Comparison of ENCODE assay signal across 8 mouse cellular contexts in the genomic region with DNA sequence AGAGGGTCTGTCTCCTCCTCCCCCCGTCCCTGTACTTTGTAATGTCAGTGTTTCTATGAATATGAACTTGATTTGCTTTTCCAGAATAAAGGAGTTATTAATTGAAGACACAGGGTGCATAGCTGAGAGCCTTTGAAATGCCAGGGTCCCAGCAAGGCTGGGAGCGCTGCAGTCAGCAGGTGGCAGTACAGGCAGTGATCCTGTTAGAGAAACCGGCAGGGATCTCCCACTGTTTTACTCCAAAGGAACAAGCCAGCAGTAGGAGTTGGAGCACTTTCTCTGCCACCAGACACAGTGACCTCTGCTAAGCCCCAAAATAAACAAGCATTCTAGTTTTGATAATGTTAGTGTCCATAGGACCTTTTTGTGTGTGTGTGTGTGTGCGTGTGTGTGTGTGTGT. TPM values are rescaled to one million over a fixed set of nuclear protein-coding genes. Genes with fewer than 3 reads are reported as not detected.
DNase-seq lines count a peak whose midpoint lies in the region; ATAC-seq and TF ChIP-seq lines count a peak whose summit lies in the region.

No protein-coding gene starts in this region.

- no peaks in the 10 kb centered on the region for H3K9me3 ChIP-seq in kidney, postnatal 0 days (replicated peaks; ENCODE audit: low read length)
- no peaks in the 10 kb centered on the region for H3K9me3 ChIP-seq in stomach, postnatal 0 days (ENCODE audit: control insufficient read depth, low read length)

- no peaks in the 10 kb centered on the region for H3K27me3 ChIP-seq in cerebellum, adult 2 months (ENCODE audit: control insufficient read depth, insufficient read depth, low read length)
- no peaks in the 10 kb centered on the region for H3K27me3 ChIP-seq in kidney, postnatal 0 days (ENCODE audit: insufficient read depth, low read length)
- no peaks in the 10 kb centered on the region for H3K27me3 ChIP-seq in stomach, postnatal 0 days (ENCODE audit: control insufficient read depth, insufficient read depth, low read length)

- TF ChIP-seq EP300 in stomach, postnatal 0 days (optimal IDR thresholded peaks at IDR 0.05), result no peak

- TF ChIP-seq CTCF in cerebellum, adult 2 months (IDR thresholded peaks at IDR 0.05; ENCODE audit: borderline replicate concordance, insufficient read depth, low read depth, low read length), result peak; percentile 32; the same call in 1 of the 2 replicates
- TF ChIP-seq CTCF in kidney, postnatal 0 days (IDR thresholded peaks at IDR 0.05; ENCODE audit: low read depth), result peak; percentile 78
- peak; percentile 64 for TF ChIP-seq CTCF in cortical plate, adult 2 months (IDR thresholded peaks at IDR 0.05; ENCODE audit: extremely low read depth, insufficient read depth, low read length)
- TF ChIP-seq CTCF in stomach, postnatal 0 days (IDR thresholded peaks at IDR 0.05; ENCODE audit: low read depth), result peak; percentile 80

- ATAC-seq in kidney, postnatal 0 days (replicated peaks; ENCODE audit: low FRiP score, low read depth), result no peak
- ATAC-seq in stomach, postnatal 0 days (ENCODE audit: low FRiP score, low TSS enrichment), result no peak
- ATAC-seq in erythroblast, adult 5-6 weeks (replicated peaks; ENCODE audit: low FRiP score, poor library complexity, severe bottlenecking), result no peak

- no peak overlapping the region for H3K27ac ChIP-seq in cerebellum, adult 2 months (ENCODE audit: insufficient read depth, low read length)
- H3K27ac ChIP-seq in kidney, postnatal 0 days, result no peak overlapping the region
- H3K27ac ChIP-seq in cortical plate, adult 2 months (ENCODE audit: insufficient read depth, low read length), result no peak overlapping the region
- H3K27ac ChIP-seq in stomach, postnatal 0 days (replicated peaks), result no peak overlapping the region

- H3K9ac ChIP-seq in kidney, postnatal 0 days (ENCODE audit: low read depth, low read length), result no peak overlapping the region
- no peak overlapping the region for H3K9ac ChIP-seq in stomach, postnatal 0 days (ENCODE audit: low read length)

- no peak for DNase-seq in cerebellum, adult 2 months
- DNase-seq in cerebellum, adult 11-12 months, result no peak
- peak; percentile 77 for DNase-seq in kidney, postnatal 0 days (ENCODE audit: low spot score)
- DNase-seq in kidney, adult 11 months, result no peak
- DNase-seq in 3T3-L1 (ENCODE audit: low read depth, low spot score), result peak; percentile 38
- peak; percentile 62 for DNase-seq in stomach, postnatal 0 days (ENCODE audit: low spot score)

- no peak overlapping the region for H3K4me2 ChIP-seq in kidney, postnatal 0 days (ENCODE audit: low read length)
- H3K4me2 ChIP-seq in stomach, postnatal 0 days (replicated peaks; ENCODE audit: low read depth), result no peak overlapping the region

- no peak for TF ChIP-seq POLR2A in cerebellum, adult 2 months (IDR thresholded peaks at IDR 0.05; ENCODE audit: borderline replicate concordance, insufficient read depth, low read length)
- TF ChIP-seq POLR2A in cortical plate, adult 2 months (IDR thresholded peaks at IDR 0.05; ENCODE audit: extremely low read depth, insufficient read depth, low read length), result no peak

- H3K36me3 ChIP-seq in kidney, postnatal 0 days (ENCODE audit: insufficient read depth, low read length), result peaks cover 10% of the 10 kb centered on the region; the same call in 1 of the 2 replicates
- peaks cover 9% of the 10 kb centered on the region; the same call in 1 of the 2 replicates for H3K36me3 ChIP-seq in stomach, postnatal 0 days (ENCODE audit: control insufficient read depth, insufficient read depth, low read length)

- H3K4me3 ChIP-seq in cerebellum, adult 2 months (replicated peaks; ENCODE audit: insufficient read depth, low read depth, low read length), result no peak overlapping the region
- no peak overlapping the region for H3K4me3 ChIP-seq in kidney, postnatal 0 days (replicated peaks; ENCODE audit: low read depth, low read length)
- no peak overlapping the region for H3K4me3 ChIP-seq in cortical plate, adult 2 months (ENCODE audit: insufficient read depth, low read length)
- no peak overlapping the region for H3K4me3 ChIP-seq in stomach, postnatal 0 days (ENCODE audit: low read depth, low read length)

- 36% methylated on average over 4 of the region's 4 CpGs for WGBS in cerebellum, adult 2 months
- 55% methylated on average over 4 of the region's 4 CpGs for WGBS in kidney, postnatal 0 days
- 35% methylated on average over 3 of the region's 4 CpGs for WGBS in stomach, postnatal 0 days

- H3K4me1 ChIP-seq in cerebellum, adult 2 months (ENCODE audit: control insufficient read depth, insufficient read depth, low read length), result no peaks in the 10 kb centered on the region
- H3K4me1 ChIP-seq in kidney, postnatal 0 days (replicated peaks; ENCODE audit: insufficient read depth, low read length), result no peaks in the 10 kb centered on the region
- H3K4me1 ChIP-seq in cortical plate, adult 2 months (ENCODE audit: control insufficient read depth, insufficient read depth, low read length), result no peaks in the 10 kb centered on the region
- no peaks in the 10 kb centered on the region for H3K4me1 ChIP-seq in stomach, postnatal 0 days (replicated peaks; ENCODE audit: control insufficient read depth, insufficient read depth)

RNA-seq across cellular contexts. Expression of gene Rab42, which starts 10.2 kb away (rescaled TPM):
- polyA plus RNA-seq in cerebellum, adult 2 months (2012; rRNA removed), result 2.2 and 3.1 TPM in 2 replicates
- polyA plus RNA-seq in kidney, postnatal 0 days (2015; fragmentation: Nextera tagmentation; extraction: Ambion mirVana), result 2.4 and 3.0 TPM in 2 replicates
- 3.8 and 5.3 TPM in 2 replicates for polyA plus RNA-seq in cortical plate, adult 2 months (2012; rRNA removed)
- 2.3 and 2.6 TPM in 2 replicates for polyA plus RNA-seq in stomach, postnatal 0 days (2015; fragmentation: Nextera tagmentation; extraction: Ambion mirVana)
- total RNA-seq in erythroblast, adult 5-6 weeks (2015; ENCODE audit: low replicate concordance), result not detected in 2 replicates
- not detected in 2 replicates for total RNA-seq in erythroblast, adult 5-6 weeks (2017; ENCODE audit: low replicate concordance)

RNA-seq across cellular contexts. Expression of gene Taf12, which starts 18.8 kb away (rescaled TPM):
- 22.5 and 24.3 TPM in 2 replicates for polyA plus RNA-seq in cerebellum, adult 2 months (2012; rRNA removed)
- 38.1 and 39.0 TPM in 2 replicates for polyA plus RNA-seq in kidney, postnatal 0 days (2015; fragmentation: Nextera tagmentation; extraction: Ambion mirVana)
- 15.9 and 19.4 TPM in 2 replicates for polyA plus RNA-seq in cortical plate, adult 2 months (2012; rRNA removed)
- 23.9 and 24.0 TPM in 2 replicates for polyA plus RNA-seq in stomach, postnatal 0 days (2015; fragmentation: Nextera tagmentation; extraction: Ambion mirVana)
- 10.2 and 13.0 TPM in 2 replicates for total RNA-seq in erythroblast, adult 5-6 weeks (2015; ENCODE audit: low replicate concordance)
- 8.9 and 18.8 TPM in 2 replicates for total RNA-seq in erythroblast, adult 5-6 weeks (2017; ENCODE audit: low replicate concordance)

RNA-seq across cellular contexts. Expression of gene Gmeb1, which starts 31.6 kb away (rescaled TPM):
- 20.5 and 20.6 TPM in 2 replicates for polyA plus RNA-seq in cerebellum, adult 2 months (2012; rRNA removed)
- polyA plus RNA-seq in kidney, postnatal 0 days (2015; fragmentation: Nextera tagmentation; extraction: Ambion mirVana), result 21.9 and 24.3 TPM in 2 replicates
- 19.1 and 20.6 TPM in 2 replicates for polyA plus RNA-seq in cortical plate, adult 2 months (2012; rRNA removed)
- 11.2 and 11.4 TPM in 2 replicates for polyA plus RNA-seq in stomach, postnatal 0 days (2015; fragmentation: Nextera tagmentation; extraction: Ambion mirVana)
- total RNA-seq in erythroblast, adult 5-6 weeks (2015; ENCODE audit: low replicate concordance), result 7.5 and 12.5 TPM in 2 replicates
- 10.3 and 12.5 TPM in 2 replicates for total RNA-seq in erythroblast, adult 5-6 weeks (2017; ENCODE audit: low replicate concordance)

RNA-seq across cellular contexts. Expression of gene Trnau1ap, which starts 36.4 kb away (rescaled TPM):
- 17.9 and 19.1 TPM in 2 replicates for polyA plus RNA-seq in cerebellum, adult 2 months (2012; rRNA removed)
- 70.3 and 72.8 TPM in 2 replicates for polyA plus RNA-seq in kidney, postnatal 0 days (2015; fragmentation: Nextera tagmentation; extraction: Ambion mirVana)
- 14.9 and 16.6 TPM in 2 replicates for polyA plus RNA-seq in cortical plate, adult 2 months (2012; rRNA removed)
- 45.5 and 45.7 TPM in 2 replicates for polyA plus RNA-seq in stomach, postnatal 0 days (2015; fragmentation: Nextera tagmentation; extraction: Ambion mirVana)
- 11.9 and 12.5 TPM in 2 replicates for total RNA-seq in erythroblast, adult 5-6 weeks (2015; ENCODE audit: low replicate concordance)
- total RNA-seq in erythroblast, adult 5-6 weeks (2017; ENCODE audit: low replicate concordance), result 12.4 and 13.2 TPM in 2 replicates

Comparison
In these comparisons a context has a peak if more than half of its experiments do, and no peak if none do; other contexts are left out.
1. DNase-seq: peak in kidney, postnatal 0 days (single experiment), 3T3-L1 (single experiment) and stomach, postnatal 0 days (single experiment); none in cerebellum, adult 2 months (0 of 2), cerebellum, adult 11-12 months (single experiment) and kidney, adult 11 months (single experiment).
2. Peak in every context shown above with its lines, with median percentiles within 50 percentile points of each other: CTCF ChIP-seq.